Mouse (Mus musculus): ENCODE results near the gene Immp2l. TPM values are rescaled to one million over a fixed set of nuclear protein-coding genes. Genes with fewer than 3 reads are reported as not detected.

Immp2l gene
- polyA plus RNA-seq, 1 experiment from 2014 or later: 9.4 TPM

- no peak overlapping the region for H3K27ac ChIP-seq (ENCODE audit: low read length)
- no peaks in the 10 kb centered on the region for H3K36me3 ChIP-seq (ENCODE audit: control insufficient read depth, insufficient read depth)
- no peak overlapping the region for H3K4me2 ChIP-seq (ENCODE audit: low read depth, low read length)
- no peaks in the 10 kb centered on the region for H3K9me3 ChIP-seq (replicated peaks; ENCODE audit: control insufficient read depth, low read length)
- WGBS: 48% methylated on average over 7 of the region's 7 CpGs
- no peak overlapping the region for H3K4me3 ChIP-seq (ENCODE audit: low read length)
- no peak for ATAC-seq (replicated peaks; ENCODE audit: extremely low read depth, insufficient read depth, low FRiP score)
- H3K27me3 ChIP-seq (ENCODE audit: control insufficient read depth, insufficient read depth, low read length): no peaks in the 10 kb centered on the region
- no peak overlapping the region for H3K9ac ChIP-seq (ENCODE audit: low read length)
- H3K4me1 ChIP-seq (ENCODE audit: control insufficient read depth, insufficient read depth, low read length): no peaks in the 10 kb centered on the region
These were observed 307.2 kb downstream of the Immp2l start for GRCm38 (mm10) chr12:41330988-41331671.

DNA sequence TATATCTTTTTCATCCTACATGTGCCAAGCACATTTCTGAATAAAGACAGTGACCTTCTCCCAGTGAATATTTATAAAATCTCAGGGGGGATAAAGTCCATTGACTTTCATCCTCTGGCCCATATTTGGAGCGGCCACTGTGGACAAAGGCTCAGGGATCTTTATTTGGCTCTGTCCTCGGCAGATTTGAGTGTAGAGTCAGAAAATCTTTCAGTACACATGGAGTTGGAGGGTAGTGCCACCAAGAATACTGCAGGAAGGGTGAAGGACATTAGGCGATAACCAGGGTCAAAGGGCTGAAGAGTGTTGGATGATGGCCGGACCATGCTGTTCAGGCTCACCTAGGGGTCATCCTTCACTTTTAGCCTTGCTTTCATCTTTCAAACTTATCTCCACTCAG lies 321.7 kb downstream of the Immp2l start:
- H3K9me3 ChIP-seq (replicated peaks; ENCODE audit: control insufficient read depth, low read length): no peaks in the 10 kb centered on the region
- 84% methylated on average over 4 of the region's 4 CpGs for whole genome bisulfite sequencing
- ATAC-seq (replicated peaks; ENCODE audit: extremely low read depth, insufficient read depth, low FRiP score): no peak
- H3K36me3 ChIP-seq (ENCODE audit: control insufficient read depth, insufficient read depth): no peaks in the 10 kb centered on the region
- H3K4me2 ChIP-seq (ENCODE audit: low read depth, low read length): no peak overlapping the region
- H3K4me3 ChIP-seq (ENCODE audit: low read length): no peak overlapping the region
- H3K9ac ChIP-seq (ENCODE audit: low read length): no peak overlapping the region
- H3K4me1 ChIP-seq (ENCODE audit: control insufficient read depth, insufficient read depth, low read length): no peaks in the 10 kb centered on the region; the same call in 1 of the 2 replicates
- H3K27me3 ChIP-seq (ENCODE audit: control insufficient read depth, insufficient read depth, low read length): no peaks in the 10 kb centered on the region
- H3K27ac ChIP-seq (ENCODE audit: low read length): no peak overlapping the region

DNA sequence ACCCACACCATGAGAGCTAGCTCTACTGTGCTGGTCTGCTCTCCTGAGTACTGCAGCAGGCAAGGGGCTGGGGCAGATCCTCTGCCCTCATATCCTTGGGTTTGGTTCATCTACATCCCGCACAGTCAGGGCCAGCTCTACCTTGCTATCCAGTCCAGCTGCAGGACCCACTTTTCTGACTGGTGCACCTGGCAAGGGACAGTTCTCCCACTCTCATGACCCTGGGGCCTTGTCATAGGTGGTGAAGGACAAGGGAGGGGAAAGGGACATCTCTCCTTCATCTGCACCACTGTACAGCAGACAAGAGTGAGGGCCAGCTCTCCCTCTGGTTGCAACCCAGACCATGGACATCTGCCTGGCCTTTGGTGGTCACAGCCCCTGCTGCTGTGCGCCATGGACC lies 323.6 kb downstream of the Immp2l start:
- no peak for ATAC-seq (replicated peaks; ENCODE audit: extremely low read depth, insufficient read depth, low FRiP score)
- Histone ChIP-seq H3K9me3 (replicated peaks; ENCODE audit: control insufficient read depth, low read length) (no peaks in the 10 kb centered on the region), H3K4me1 (ENCODE audit: control insufficient read depth, insufficient read depth, low read length) (no peaks in the 10 kb centered on the region; the same call in 1 of the 2 replicates), H3K27me3 (ENCODE audit: control insufficient read depth, insufficient read depth, low read length) (no peaks in the 10 kb centered on the region), H3K27ac (ENCODE audit: low read length) (no peak overlapping the region), H3K9ac (ENCODE audit: low read length) (no peak overlapping the region), H3K4me3 (ENCODE audit: low read length) (no peak overlapping the region), H3K4me2 (ENCODE audit: low read depth, low read length) (no peak overlapping the region), H3K36me3 (ENCODE audit: control insufficient read depth, insufficient read depth) (no peaks in the 10 kb centered on the region)
- WGBS: 91% methylated on average over 2 of the region's 2 CpGs

DNA sequence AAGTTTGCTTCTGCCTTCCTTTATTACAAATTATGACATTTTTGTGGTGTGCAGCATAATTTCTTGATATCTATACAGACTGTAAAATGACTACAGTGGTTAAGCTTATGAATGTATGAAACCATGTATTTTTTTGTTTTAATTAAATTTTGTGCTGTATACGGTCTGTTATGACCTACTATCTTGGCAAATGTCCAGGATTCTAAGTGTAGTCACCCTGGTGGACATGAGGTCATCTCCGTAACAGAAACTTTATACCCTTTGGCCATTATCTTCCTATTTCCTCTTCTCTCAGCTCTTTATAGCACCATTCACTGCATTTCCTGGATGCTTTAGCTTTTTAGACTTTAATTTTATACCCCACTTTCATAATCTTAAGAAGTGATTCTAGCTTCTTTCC lies 325.5 kb downstream of the Immp2l start:
- Histone ChIP-seq H3K4me2 (ENCODE audit: low read depth, low read length) (no peak overlapping the region), H3K4me3 (ENCODE audit: low read length) (no peak overlapping the region), H3K36me3 (ENCODE audit: control insufficient read depth, insufficient read depth) (no peaks in the 10 kb centered on the region), H3K27ac (ENCODE audit: low read length) (no peak overlapping the region), H3K9ac (ENCODE audit: low read length) (no peak overlapping the region), H3K9me3 (replicated peaks; ENCODE audit: control insufficient read depth, low read length) (no peaks in the 10 kb centered on the region), H3K27me3 (ENCODE audit: control insufficient read depth, insufficient read depth, low read length) (no peaks in the 10 kb centered on the region), H3K4me1 (ENCODE audit: control insufficient read depth, insufficient read depth, low read length) (no peaks in the 10 kb centered on the region; the same call in 1 of the 2 replicates)
- 26% methylated on average over 2 of the region's 2 CpGs for WGBS
- ATAC-seq (replicated peaks; ENCODE audit: extremely low read depth, insufficient read depth, low FRiP score): no peak

GRCm38 (mm10) chr12:41349814-41350213 lies 325.9 kb downstream of the Immp2l start:
- no peak overlapping the region for H3K9ac ChIP-seq (ENCODE audit: low read length)
- no peaks in the 10 kb centered on the region for H3K9me3 ChIP-seq (replicated peaks; ENCODE audit: control insufficient read depth, low read length)
- H3K4me2 ChIP-seq (ENCODE audit: low read depth, low read length): no peak overlapping the region
- H3K36me3 ChIP-seq (ENCODE audit: control insufficient read depth, insufficient read depth): no peaks in the 10 kb centered on the region
- ATAC-seq (replicated peaks; ENCODE audit: extremely low read depth, insufficient read depth, low FRiP score): no peak
- no peaks in the 10 kb centered on the region; the same call in 1 of the 2 replicates for H3K4me1 ChIP-seq (ENCODE audit: control insufficient read depth, insufficient read depth, low read length)
- WGBS: 35% methylated on average over 2 of the region's 2 CpGs
- no peak overlapping the region for H3K4me3 ChIP-seq (ENCODE audit: low read length)
- no peak overlapping the region for H3K27ac ChIP-seq (ENCODE audit: low read length)
- no peaks in the 10 kb centered on the region for H3K27me3 ChIP-seq (ENCODE audit: control insufficient read depth, insufficient read depth, low read length)

DNA sequence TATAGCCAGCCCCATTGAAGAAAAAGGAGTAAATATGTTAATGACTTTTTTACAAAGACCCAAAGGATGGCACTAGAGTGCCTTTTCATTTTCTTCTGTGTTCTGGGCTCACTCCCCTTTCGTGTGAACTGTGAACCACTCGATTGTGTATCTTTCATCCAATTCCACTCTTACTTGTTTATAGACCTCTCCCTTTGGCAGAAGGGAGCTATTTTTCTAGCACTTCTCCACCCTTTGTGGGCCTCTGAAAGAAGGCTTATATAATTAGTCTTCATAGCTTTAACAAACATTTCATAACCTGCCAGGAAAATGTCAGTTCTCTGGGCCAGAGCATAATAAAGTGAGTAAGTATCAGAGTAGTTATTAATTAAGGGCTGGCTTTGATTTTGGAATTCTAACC lies 327.4 kb downstream of the Immp2l start:
- Histone ChIP-seq H3K4me1 (ENCODE audit: control insufficient read depth, insufficient read depth, low read length) (no peaks in the 10 kb centered on the region; the same call in 1 of the 2 replicates), H3K27me3 (ENCODE audit: control insufficient read depth, insufficient read depth, low read length) (no peaks in the 10 kb centered on the region), H3K9me3 (replicated peaks; ENCODE audit: control insufficient read depth, low read length) (no peaks in the 10 kb centered on the region)

DNA sequence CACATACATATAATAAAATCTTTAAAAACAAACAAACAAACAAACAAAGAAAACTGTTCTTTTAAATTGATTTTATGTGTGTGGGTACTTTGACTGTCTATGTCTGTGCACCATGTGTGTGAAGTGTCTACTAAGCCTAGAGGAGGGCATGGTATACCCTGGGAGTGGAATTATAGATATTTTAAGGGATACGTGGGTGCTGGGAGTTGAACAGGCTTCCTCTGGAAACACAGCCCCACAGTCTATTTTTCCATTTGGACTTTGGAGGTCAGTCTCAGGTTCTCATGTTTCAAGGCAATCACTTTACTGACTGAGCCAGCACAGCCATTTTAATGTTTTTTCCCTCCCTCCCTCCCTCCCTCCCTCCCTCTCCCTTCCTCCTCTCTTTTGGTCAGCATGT lies 331.0 kb downstream of the Immp2l start:
- no peaks in the 10 kb centered on the region for H3K9me3 ChIP-seq (replicated peaks; ENCODE audit: control insufficient read depth, low read length)
- no peak overlapping the region for H3K4me3 ChIP-seq (ENCODE audit: low read length)
- no peaks in the 10 kb centered on the region for H3K27me3 ChIP-seq (ENCODE audit: control insufficient read depth, insufficient read depth, low read length)
- no peaks in the 10 kb centered on the region for H3K4me1 ChIP-seq (ENCODE audit: control insufficient read depth, insufficient read depth, low read length)
- ATAC-seq (replicated peaks; ENCODE audit: extremely low read depth, insufficient read depth, low FRiP score): no peak
- H3K36me3 ChIP-seq (ENCODE audit: control insufficient read depth, insufficient read depth): no peaks in the 10 kb centered on the region
- H3K9ac ChIP-seq (ENCODE audit: low read length): no peak overlapping the region
- H3K4me2 ChIP-seq (ENCODE audit: low read depth, low read length): no peak overlapping the region
- H3K27ac ChIP-seq (ENCODE audit: low read length): no peak overlapping the region
- WGBS: 80% methylated on average over 1 of the region's 1 CpGs

More for the DNA sequence above, 327.4 kb downstream of the Immp2l start:
- Histone ChIP-seq H3K9ac (ENCODE audit: low read length) (no peak overlapping the region), H3K4me2 (ENCODE audit: low read depth, low read length) (no peak overlapping the region), H3K27ac (ENCODE audit: low read length) (no peak overlapping the region), H3K36me3 (ENCODE audit: control insufficient read depth, insufficient read depth) (no peaks in the 10 kb centered on the region), H3K4me3 (ENCODE audit: low read length) (no peak overlapping the region)
- 70% methylated on average over 2 of the region's 2 CpGs for WGBS
- ATAC-seq (replicated peaks; ENCODE audit: extremely low read depth, insufficient read depth, low FRiP score): no peak

- Histone ChIP-seq H3K27ac (ENCODE audit: low read length) (no peak overlapping the region), H3K9me3 (replicated peaks; ENCODE audit: control insufficient read depth, low read length) (no peaks in the 10 kb centered on the region), H3K27me3 (ENCODE audit: control insufficient read depth, insufficient read depth, low read length) (no peaks in the 10 kb centered on the region), H3K36me3 (ENCODE audit: control insufficient read depth, insufficient read depth) (no peaks in the 10 kb centered on the region), H3K4me2 (ENCODE audit: low read depth, low read length) (no peak overlapping the region), H3K4me1 (ENCODE audit: control insufficient read depth, insufficient read depth, low read length) (no peaks in the 10 kb centered on the region), H3K4me3 (ENCODE audit: low read length) (no peak overlapping the region), H3K9ac (ENCODE audit: low read length) (no peak overlapping the region)
- no peak for ATAC-seq (replicated peaks; ENCODE audit: extremely low read depth, insufficient read depth, low FRiP score)
- WGBS: 59% methylated on average over 3 of the region's 3 CpGs
These were observed 332.1 kb downstream of the Immp2l start for GRCm38 (mm10) chr12:41356040-41356439.

DNA sequence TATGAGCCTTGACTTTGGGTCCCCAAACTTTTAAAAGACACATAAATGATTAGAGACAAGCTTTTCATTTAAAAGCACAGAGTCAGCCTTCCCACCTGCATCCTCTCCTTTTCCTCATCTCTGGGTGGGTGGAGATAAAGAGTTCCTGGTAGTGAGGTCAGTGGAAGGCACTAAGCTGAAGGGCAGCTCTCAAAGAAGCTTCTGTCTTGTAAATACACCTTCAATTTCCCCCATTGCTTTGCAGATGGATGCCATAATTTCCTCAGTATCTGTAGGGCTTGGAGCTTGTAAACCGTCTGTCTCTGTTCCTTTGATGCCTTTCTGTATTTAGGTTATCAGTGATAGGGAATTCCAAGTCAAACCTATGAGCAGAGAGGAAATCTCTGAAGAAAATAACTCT lies 362.8 kb downstream of the Immp2l start:
- 60% methylated on average over 1 of the region's 1 CpGs for WGBS
- Histone ChIP-seq H3K9ac (ENCODE audit: low read length) (no peak overlapping the region), H3K27me3 (ENCODE audit: control insufficient read depth, insufficient read depth, low read length) (no peaks in the 10 kb centered on the region), H3K4me1 (ENCODE audit: control insufficient read depth, insufficient read depth, low read length) (no peaks in the 10 kb centered on the region), H3K36me3 (ENCODE audit: control insufficient read depth, insufficient read depth) (no peaks in the 10 kb centered on the region), H3K27ac (ENCODE audit: low read length) (no peak overlapping the region), H3K4me3 (ENCODE audit: low read length) (no peak overlapping the region), H3K9me3 (replicated peaks; ENCODE audit: control insufficient read depth, low read length) (no peaks in the 10 kb centered on the region), H3K4me2 (ENCODE audit: low read depth, low read length) (no peak overlapping the region)
- no peak for ATAC-seq (replicated peaks; ENCODE audit: extremely low read depth, insufficient read depth, low FRiP score)
